In the genomic region with DNA sequence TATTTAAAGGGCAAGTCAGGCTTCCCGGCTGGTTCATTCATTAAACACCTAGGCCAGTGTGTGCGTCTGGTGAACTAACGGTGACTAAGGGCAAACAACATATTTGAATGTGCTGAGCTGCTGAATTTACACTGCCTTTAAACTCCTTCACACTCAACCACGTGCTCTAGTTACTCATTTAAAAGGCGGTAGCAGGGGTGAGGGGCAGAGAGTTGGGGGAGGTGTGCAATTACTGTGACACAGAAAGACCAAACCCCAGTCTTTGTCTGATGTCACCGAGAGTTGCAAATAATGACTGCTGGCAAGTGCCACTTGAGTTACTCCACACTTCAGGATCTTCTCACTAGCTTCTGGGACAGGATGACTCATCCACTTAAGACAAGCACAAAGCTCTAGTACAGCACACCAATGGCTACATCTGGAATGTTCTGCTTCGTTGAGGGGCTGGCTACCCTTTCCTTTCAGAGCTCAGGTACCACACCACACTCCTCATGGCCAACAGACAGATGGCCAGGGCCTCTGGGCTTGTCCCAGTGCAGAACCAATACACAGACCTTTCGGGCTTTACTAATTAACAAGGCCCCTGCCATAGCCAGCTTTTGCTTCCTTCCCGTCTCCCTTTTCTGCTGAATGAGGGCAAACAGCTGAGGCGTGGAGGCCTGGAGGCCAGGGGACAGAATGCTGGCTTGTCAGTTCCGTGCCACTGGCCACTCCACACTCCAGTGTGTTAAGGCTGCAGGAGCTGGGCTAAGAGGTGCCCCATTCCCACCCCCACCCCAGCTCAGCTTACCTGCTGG, we compare ENCODE assay signal across 9 mouse cellular contexts.
DNase-seq lines count a peak whose midpoint lies in the region; ATAC-seq and TF ChIP-seq lines count a peak whose summit lies in the region.
"Had no signal": no experiment of that assay in that cellular context is flagged by ENCODE, and none has a peak within 500 bp of the region (broad histone marks: within the 10 kb centered on the region; RNA-seq: fewer than 3 reads in every experiment).

No protein-coding gene starts in this region.

- no peak overlapping the region for H3ac ChIP-seq in C2C12 (ENCODE audit: control insufficient read depth, insufficient read length, low read depth)

- H3K79me3 ChIP-seq in C2C12 (ENCODE audit: low read depth), result no peaks in the 10 kb centered on the region

- TF ChIP-seq CTCF in C2C12 (IDR thresholded peaks at IDR 0.05; ENCODE audit: control insufficient read depth, insufficient read depth, insufficient read length), result no peak

- H3K27ac ChIP-seq in kidney, embryonic 14.5 days (ENCODE audit: low read depth, low read length), result peak overlapping the region; percentile 86
- peak overlapping the region; percentile 89 for H3K27ac ChIP-seq in lung, embryonic 16.5 days (ENCODE audit: low read length)
- H3K27ac ChIP-seq in hindbrain, embryonic 10.5 days, result no peak overlapping the region
- H3K27ac ChIP-seq in forebrain, embryonic 15.5 days (replicated peaks), result no peak overlapping the region
- H3K27ac ChIP-seq: neural tube, embryonic 12.5 days had no signal

- H3K4me1 ChIP-seq in kidney, embryonic 14.5 days (ENCODE audit: control insufficient read depth, insufficient read depth, low read length), result peaks cover 43% of the 10 kb centered on the region
- peaks cover 56% of the 10 kb centered on the region for H3K4me1 ChIP-seq in lung, embryonic 16.5 days (replicated peaks; ENCODE audit: control insufficient read depth, insufficient read depth, low read length)
- H3K4me1 ChIP-seq in hindbrain, embryonic 10.5 days (replicated peaks), result peaks cover 51% of the 10 kb centered on the region
- H3K4me1 ChIP-seq in forebrain, embryonic 15.5 days, result no peaks in the 10 kb centered on the region

- H3K9ac ChIP-seq in kidney, embryonic 14.5 days (ENCODE audit: low read depth, low read length), result no peak overlapping the region
- H3K9ac ChIP-seq in lung, embryonic 16.5 days (ENCODE audit: low read length), result no peak overlapping the region
- H3K9ac ChIP-seq in forebrain, embryonic 15.5 days (replicated peaks), result no peak overlapping the region
- H3K9ac ChIP-seq: neural tube, embryonic 12.5 days had no signal

- no peak overlapping the region for H3K4me3 ChIP-seq in C2C12 (ENCODE audit: insufficient read depth, poor library complexity, severe bottlenecking)
- no peak overlapping the region for H3K4me3 ChIP-seq in kidney, embryonic 14.5 days (ENCODE audit: low read length)
- no peak overlapping the region for H3K4me3 ChIP-seq in lung, embryonic 16.5 days (ENCODE audit: low read length)
- H3K4me3 ChIP-seq in hindbrain, embryonic 10.5 days, result no peak overlapping the region
- H3K4me3 ChIP-seq in forebrain, embryonic 15.5 days, result no peak overlapping the region
- H3K4me3 ChIP-seq: neural tube, embryonic 12.5 days had no signal

- no peaks in the 10 kb centered on the region for H3K36me3 ChIP-seq in C2C12 (ENCODE audit: control insufficient read depth, insufficient read depth)
- H3K36me3 ChIP-seq in kidney, embryonic 14.5 days (ENCODE audit: control insufficient read depth, insufficient read depth, low read length), result no peaks in the 10 kb centered on the region
- no peaks in the 10 kb centered on the region for H3K36me3 ChIP-seq in lung, embryonic 16.5 days (ENCODE audit: control insufficient read depth, insufficient read depth, low read length)
- H3K36me3 ChIP-seq in hindbrain, embryonic 10.5 days, result no peaks in the 10 kb centered on the region
- no peaks in the 10 kb centered on the region for H3K36me3 ChIP-seq in forebrain, embryonic 15.5 days
- H3K36me3 ChIP-seq: neural tube, embryonic 12.5 days had no signal

- WGBS in kidney, embryonic 14.5 days, result 25% methylated on average over 11 of the region's 11 CpGs
- 48% methylated on average over 11 of the region's 11 CpGs for WGBS in lung, embryonic 16.5 days
- WGBS in hindbrain, embryonic 10.5 days, result 66% methylated on average over 11 of the region's 11 CpGs
- WGBS in forebrain, embryonic 15.5 days, result 55% methylated on average over 11 of the region's 11 CpGs

- H3K9me3 ChIP-seq in kidney, embryonic 14.5 days (ENCODE audit: control insufficient read depth, low read length), result no peaks in the 10 kb centered on the region
- no peaks in the 10 kb centered on the region for H3K9me3 ChIP-seq in lung, embryonic 16.5 days (ENCODE audit: control insufficient read depth, low read length)
- H3K9me3 ChIP-seq in hindbrain, embryonic 10.5 days, result no peaks in the 10 kb centered on the region
- H3K9me3 ChIP-seq in forebrain, embryonic 15.5 days, result no peaks in the 10 kb centered on the region
- H3K9me3 ChIP-seq: neural tube, embryonic 12.5 days had no signal

- no peaks in the 10 kb centered on the region for H3K27me3 ChIP-seq in C2C12 (ENCODE audit: control insufficient read depth, insufficient read depth, insufficient read length)
- no peaks in the 10 kb centered on the region for H3K27me3 ChIP-seq in kidney, embryonic 14.5 days (ENCODE audit: control insufficient read depth, insufficient read depth, low read length)
- no peaks in the 10 kb centered on the region for H3K27me3 ChIP-seq in lung, embryonic 16.5 days (ENCODE audit: control insufficient read depth, insufficient read depth, low read depth, low read length)
- no peaks in the 10 kb centered on the region for H3K27me3 ChIP-seq in hindbrain, embryonic 10.5 days (ENCODE audit: insufficient read depth, poor library complexity, severe bottlenecking)
- no peaks in the 10 kb centered on the region for H3K27me3 ChIP-seq in forebrain, embryonic 15.5 days
- H3K27me3 ChIP-seq: neural tube, embryonic 12.5 days had no signal

- no peak overlapping the region for H3K4me2 ChIP-seq in kidney, embryonic 14.5 days (replicated peaks; ENCODE audit: low read depth, low read length)
- H3K4me2 ChIP-seq in lung, embryonic 16.5 days (ENCODE audit: low read depth, low read length), result no peak overlapping the region
- no peak overlapping the region for H3K4me2 ChIP-seq in forebrain, embryonic 15.5 days (replicated peaks)
- H3K4me2 ChIP-seq: neural tube, embryonic 12.5 days had no signal

- peak; percentile 19 for DNase-seq in heart, adult 8-10 months (ENCODE audit: low spot score)
- DNase-seq in hindbrain, embryonic 10.5 days (ENCODE audit: low spot score), result no peak
- no peak for DNase-seq in testis, postnatal 14 days (ENCODE audit: low spot score)
- no peak for DNase-seq in cerebellum, adult 9-11 months

- H3K79me2 ChIP-seq in C2C12 (ENCODE audit: control insufficient read depth, insufficient read depth), result no peaks in the 10 kb centered on the region

- ATAC-seq in kidney, embryonic 14.5 days (ENCODE audit: low FRiP score, low TSS enrichment), result peak; percentile 85
- peak; percentile 74 for ATAC-seq in lung, embryonic 16.5 days (ENCODE audit: low read depth)
- no peak for ATAC-seq in forebrain, embryonic 15.5 days (replicated peaks)

TF ChIP-seq in C2C12, 6 proteins besides CTCF, POLR2A, EP300 and RAD21:
- peak; percentile 50 for TF ChIP-seq MAX (IDR thresholded peaks at IDR 0.05)
- no peak for TF ChIP-seq CEBPB (IDR thresholded peaks at IDR 0.05; ENCODE audit: low read depth)
- TF ChIP-seq USF1 (IDR thresholded peaks at IDR 0.05; ENCODE audit: low read depth), result peak; percentile 36

Comparison
In these comparisons a context has a peak if more than half of its experiments do, and no peak if none do; other contexts are left out.
1. H3K27ac ChIP-seq: peak in kidney, embryonic 14.5 days (single experiment) and lung, embryonic 16.5 days (single experiment); none in hindbrain, embryonic 10.5 days (single experiment) and forebrain, embryonic 15.5 days (single experiment).